Mouse (Mus musculus) cerebellum, postnatal 14 days (tissue): ENCODE measurements at regions not wholly inside any gene's neighbourhood (a gene's known extent, or its start where the extent isn't known, plus 50 kb on each side); places are given as distances from the start of the nearest gene placed in this dataset.

ENCODE experiments used
- DNase-seq, 2 experiments: peaks; one replicate each; pipeline ENCODE4 v3.0.0; 2021; ENCODE audit warnings: mixed read lengths in 2 of 2

DNA sequence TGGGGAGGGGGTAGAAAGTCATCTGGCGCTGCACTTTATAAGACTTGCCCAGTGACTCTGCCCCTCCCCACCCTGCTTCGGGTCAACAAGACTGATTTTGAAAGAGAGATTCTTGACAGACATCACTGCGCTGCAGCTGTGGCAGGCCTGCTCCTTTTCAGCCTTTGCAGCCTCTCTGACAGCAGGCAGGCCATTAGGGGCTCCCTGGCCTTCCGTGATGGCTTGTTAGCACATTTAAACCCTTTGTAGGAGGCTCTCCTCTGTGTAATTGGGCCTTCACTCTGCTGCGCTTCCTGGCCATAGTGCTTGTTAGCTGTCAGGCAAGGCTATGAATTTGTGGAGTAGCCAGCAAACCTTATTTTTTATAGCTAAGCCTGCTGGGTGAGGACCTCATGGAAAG lies 232.3 kb upstream of the Wscd1 start:
- DNase-seq: no peak

DNA sequence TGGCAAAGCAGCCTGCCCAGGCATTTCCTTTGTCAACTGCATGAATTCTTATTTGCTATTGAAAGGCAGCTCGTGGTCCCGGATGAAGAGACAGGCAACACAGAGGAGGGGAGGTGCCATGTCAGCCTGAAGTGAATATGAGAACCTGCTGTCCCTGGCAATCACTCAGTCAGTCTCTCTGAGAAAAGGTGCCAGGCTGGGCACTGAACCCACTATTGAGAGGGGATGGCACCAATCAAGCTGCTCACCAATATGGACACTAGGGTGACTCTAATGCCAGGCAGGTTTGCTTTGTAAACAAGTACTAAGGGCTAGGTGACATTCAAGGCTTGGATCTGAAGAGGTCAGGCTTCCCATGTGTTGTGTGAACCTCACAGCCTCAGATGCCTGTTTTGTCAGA lies 222.0 kb upstream of the Wscd1 start:
- DNase-seq: peak; percentile 62 to 68

DNA sequence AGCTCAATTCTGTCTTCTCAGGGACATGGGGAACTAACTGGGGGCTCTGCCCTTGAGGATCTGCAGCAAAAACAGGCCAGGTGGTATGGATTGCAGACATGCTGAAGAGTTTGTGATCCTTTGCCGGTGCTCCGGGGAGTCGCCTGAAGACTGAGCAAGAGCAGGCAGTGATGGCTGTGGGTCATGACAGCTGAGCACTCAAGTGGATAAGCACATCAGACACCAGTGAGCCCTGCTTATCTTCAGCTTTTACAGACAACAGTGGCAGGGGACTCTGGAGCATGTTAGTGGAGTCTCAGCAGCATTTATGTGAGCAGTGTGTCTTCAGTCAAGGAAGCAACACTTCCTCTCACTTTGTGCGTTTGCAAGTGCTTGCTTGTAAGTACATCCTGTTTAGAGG lies 221.1 kb upstream of the Wscd1 start:
- no peak for DNase-seq

DNA sequence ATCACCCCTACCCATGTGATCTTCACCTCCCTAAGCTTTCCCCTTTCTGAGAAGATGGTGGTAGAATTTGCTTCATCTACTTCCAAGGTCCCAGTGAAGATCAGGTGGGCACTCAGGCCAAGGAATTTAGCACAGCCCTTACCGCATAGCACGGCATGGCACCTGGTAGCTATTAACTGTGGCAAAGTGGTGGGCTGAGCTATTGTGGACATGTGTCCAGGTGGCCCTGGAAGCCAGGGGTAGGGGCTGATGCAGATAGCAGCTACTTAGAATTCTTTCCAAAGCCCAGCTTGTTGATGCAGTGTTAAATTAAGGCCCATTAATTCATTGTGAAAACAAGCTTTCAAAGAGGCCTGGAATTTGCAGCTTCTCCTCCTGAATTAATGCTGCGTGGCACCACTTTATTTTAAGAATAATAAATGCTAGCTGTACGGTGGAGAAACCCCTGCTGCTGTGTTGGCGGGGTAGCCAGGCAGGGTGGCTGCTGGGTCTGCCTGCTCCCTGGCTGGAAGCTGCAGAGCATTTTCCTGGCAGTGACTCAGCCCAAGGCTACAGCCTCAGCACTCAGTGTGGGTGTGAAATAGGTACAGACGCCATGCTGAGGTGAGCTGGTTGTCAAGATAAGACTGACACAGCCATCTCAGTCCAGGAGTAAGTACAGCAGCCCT lies 208.4 kb upstream of the Wscd1 start:
- DNase-seq: peak; percentile 23 to 43

DNA sequence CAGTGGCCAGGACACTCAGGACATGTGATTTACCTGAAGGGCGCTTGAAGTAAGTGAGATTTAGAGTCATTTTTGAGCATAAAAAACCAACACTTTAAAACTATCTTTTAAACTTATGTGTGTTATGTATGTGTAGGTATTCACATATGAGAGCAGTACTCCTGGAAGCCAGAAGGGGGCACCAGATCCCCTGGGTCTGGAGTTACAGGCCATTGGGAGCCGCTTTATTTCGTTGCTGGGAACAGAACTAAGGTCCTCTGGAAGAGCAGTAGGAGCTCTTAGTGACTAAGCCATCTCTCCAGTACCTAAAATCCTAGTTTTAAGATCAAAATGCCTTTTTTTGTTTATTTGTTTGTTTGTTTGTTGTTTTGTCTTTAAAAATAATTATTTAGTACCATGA lies 192.3 kb upstream of the Wscd1 start:
- peak in 1 of 2 experiments; percentile 23 for DNase-seq

DNA sequence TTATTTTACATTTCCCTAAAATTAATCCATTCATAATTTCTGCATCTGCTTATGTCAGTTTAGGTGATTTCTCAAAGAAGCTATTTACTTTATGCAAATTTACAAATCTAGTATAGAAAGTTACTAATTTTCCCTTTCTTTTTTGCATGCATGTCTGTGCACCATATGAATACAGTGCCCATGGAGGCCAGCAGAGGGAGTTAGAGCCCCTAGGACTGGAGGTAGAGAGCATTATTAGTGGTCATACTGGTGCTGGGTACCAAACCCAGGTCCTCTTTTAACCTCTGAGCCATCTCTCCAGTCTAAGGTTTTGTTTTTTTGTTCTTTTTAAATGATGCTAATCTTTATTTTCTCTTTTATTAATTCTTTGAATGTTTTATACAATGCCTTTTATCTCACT lies 184.9 kb upstream of the Wscd1 start:
- DNase-seq: no peak

DNA sequence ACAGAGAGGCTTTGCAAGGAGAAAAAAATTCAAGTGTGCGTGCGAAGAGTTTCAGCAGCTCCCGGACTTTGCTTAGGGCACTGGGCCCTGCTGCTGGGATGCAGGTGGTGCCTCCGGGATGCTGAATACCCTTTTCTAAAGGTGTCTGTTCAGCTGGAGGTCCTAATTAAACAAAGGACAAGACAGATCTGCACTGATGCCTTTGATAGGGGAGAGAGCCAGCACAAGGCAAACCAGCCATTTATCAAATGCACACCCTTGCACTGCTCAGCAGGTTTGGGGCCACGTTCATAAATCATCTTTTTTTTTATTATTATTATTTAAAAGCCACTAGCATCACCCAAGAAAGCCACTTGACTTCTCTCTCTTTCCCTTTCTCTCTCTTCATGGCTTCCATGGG lies 172.9 kb upstream of the Wscd1 start:
- DNase-seq: no peak

DNA sequence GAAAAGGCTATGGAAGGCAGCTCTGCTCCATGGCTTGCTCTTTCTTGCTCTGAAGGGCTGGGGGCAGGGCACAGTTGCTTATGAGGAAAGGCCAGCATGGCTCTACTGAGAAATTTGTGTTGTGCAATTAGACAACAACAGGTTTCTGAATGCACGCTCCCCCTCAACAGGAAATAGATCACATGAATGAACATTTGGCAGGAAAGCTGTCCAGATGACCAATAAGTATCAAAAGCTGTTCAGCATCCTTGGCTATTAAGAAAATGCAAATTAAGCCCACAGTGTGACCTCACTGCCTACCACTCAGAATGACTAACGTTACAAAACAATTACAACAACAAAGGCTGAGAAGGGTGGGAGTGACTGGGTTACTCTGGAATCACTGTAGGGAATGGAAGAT lies 167.9 kb upstream of the Wscd1 start:
- DNase-seq: peak in 1 of 2 experiments; percentile 9

DNA sequence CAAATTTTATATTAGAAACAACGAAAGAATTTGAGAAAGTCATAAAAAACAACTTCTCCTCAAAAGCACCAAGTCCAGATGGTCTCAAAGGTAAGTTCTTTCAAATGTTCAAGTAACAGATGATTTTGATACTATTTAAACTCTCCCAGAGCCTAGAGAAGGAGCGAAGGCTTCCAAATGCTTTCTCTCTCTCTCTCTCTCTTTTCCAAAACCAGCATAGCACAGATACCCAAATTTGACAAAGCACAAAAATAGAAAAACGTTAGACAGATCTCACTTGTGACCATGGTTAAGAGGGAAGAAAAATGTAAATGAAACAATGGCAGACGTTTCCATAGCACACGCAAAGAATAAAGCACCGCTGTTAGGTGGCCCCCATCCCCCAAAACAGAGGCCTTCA lies 158.7 kb upstream of the Wscd1 start:
- DNase-seq: no peak

DNA sequence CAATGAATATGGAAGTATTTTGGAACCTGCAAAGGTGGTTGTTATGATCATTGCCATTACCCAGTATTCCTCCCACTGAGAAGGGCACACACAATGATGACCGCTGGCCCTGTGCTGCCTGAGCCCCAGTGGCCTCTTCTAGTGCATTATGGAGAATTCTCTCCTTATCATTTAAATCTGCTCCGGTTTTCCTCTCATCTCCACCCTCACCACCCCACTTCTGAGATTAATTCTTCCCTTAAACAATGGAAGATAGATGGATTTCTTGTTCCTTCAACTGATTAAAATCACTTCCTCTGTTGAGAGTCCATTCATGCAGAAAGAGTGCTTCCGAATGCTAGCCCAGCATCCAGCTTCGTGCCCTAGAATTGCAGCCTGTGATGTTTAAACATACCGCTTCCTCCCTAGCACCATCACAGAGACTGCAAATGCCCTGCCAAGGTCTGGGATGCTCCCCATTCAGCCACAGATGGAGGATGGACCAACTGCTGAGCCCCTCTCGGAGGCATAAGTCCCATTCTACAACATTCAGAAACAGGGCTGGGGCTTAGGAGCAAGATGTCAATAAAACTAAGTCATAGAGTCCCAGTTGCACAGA lies 155.4 kb upstream of the Wscd1 start:
- peak; percentile 22 to 35 for DNase-seq

DNA sequence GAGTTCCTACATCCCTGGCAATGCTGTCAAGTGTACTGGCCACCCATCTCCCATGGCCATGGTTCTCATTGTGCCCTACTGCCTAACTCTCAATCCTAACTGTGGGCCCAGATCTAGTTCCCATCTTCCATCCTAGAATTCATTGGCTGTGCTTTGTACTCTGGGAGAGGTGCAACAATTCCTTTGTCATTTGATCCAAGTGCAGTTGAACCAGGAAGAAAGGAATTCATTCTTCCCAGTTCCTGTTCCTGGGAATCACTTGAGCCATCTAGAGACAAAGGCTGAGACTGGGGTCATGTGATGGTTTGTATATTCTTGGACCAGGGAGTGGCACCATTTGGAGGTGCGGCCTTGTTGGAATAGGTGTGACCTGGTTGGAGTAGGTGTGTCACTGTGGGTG lies 152.0 kb upstream of the Wscd1 start:
- no peak for DNase-seq

DNA sequence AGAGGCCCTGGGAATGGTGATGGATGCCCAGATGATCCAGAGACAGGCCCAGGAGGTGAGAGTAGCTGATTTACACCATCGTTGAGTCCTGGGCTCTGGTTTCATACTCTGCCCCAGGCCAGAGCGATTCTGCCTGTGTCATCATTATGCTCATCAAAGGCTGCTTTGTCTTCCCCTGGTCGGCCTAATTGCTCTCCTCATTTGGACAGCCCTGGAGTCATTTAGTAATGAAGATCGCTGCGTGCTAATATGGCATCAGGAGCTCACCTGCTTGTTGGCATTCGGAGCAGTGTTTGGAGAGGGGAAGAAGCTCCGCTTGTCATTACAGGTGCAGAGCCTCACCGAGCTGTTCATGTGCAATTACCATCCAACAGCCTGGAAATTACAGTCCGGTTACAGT lies 138.9 kb upstream of the Wscd1 start:
- DNase-seq: no peak

DNA sequence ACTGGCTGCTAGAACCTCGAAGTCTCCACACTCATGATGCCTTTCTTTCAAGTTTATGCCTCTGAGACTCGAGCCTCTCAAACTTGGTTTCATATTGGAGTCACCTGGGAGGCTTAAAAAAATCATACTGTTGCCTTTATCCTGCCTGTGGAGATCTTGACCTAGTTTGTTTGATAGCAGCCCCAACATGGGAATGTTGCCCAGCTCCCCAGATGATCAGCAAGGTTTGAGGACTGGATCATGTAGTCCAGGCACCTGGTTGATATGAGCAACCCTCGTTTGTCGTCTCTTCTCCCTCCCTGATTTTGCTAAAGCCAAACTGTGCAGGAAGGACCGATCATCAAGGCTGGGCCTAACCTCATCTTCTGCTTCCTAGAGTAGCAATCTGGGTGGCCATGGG lies 134.2 kb upstream of the Wscd1 start:
- DNase-seq: peak; percentile 18 to 29

DNA sequence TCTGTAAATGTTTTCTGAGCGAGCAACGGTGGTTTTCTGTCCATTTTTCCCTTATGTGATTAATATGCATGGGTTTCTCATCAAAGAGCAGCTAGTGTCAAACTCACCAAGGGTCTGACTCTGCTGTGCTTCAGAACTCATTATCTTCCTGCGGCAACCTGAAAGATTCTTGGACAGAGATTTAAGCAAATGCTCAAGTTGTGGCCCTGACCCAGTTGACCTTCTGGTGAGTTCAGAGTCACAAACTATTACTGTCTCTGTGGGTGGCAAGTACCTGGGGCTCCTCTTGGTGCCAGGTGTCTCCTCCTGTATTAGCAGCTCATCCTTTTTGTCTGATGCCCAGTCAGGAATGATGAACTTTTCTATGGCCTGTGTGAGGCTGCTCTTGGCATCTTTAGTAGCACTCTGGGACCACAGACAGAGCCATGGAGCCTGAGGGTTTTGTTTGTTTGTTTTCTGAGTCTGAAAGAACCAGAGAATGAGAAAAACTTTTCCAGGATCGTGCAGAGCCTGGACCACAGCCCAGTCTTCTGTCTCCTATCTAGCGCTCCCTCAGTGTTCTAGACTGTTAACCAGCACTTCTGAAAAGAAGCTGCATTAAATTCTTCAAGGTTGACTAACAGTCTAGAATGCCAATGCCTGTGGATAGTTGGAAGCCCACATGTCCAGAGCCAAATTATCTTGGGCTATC lies 124.1 kb upstream of the Wscd1 start:
- DNase-seq: no peak

DNA sequence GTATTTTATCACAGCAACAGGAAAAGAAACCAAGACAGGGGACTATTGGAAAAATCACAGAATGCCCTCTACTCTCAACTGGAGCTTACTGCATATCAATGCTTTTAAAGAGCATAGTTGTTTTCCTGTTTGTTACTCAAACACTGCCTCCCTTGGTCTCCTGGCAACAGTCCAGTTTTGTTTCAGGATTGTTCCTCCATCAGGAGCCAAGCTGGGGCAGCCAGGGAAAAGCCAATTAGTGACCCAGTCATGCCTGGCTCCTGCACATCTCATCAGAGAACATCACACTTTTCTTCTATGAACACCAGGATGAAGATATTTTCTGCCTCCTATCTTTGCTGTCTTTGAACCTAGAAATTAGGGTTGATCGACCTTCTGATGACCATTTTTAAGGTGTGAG lies 113.6 kb upstream of the Wscd1 start:
- peak; percentile 24 to 46 for DNase-seq

DNA sequence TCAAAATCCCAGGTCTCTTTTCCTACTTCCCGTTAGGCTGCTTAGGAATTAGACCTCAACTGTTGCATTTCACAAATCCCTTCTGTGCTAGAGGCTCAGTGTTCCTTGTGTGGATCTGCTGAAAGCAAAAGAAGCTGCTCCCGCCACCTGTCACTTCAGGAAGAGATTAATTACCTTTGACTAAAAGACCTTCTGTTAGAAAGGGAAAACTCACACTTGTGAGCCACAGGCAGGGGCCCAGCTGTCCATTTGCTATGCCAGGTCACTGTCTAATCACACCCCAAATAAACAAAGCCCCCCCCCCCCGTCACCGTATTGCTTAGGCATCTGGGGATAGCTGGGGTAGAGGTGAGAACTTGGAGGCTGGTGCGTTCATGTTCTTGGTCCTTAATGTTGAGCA lies 112.9 kb upstream of the Wscd1 start:
- peak; percentile 57 to 63 for DNase-seq

DNA sequence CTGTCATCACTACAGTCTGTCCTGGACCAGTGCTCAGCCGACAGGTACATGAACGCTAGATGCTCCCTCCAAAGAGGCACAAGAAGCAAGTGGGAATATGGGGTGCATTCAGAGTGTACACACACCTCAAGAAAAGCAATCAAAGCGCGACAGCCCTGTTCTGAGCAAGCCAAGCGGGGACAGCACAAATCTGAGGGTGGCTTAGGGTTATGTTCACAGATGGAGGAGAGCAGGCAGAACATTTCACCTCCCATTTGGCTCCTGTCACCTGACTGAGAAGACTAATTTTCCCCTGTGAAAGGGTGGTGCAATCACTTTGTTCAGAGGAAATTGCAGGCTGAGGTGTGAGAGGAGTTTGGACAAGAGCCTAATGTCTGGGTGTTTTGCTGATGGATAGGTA lies 106.8 kb upstream of the Wscd1 start:
- DNase-seq: no peak

DNA sequence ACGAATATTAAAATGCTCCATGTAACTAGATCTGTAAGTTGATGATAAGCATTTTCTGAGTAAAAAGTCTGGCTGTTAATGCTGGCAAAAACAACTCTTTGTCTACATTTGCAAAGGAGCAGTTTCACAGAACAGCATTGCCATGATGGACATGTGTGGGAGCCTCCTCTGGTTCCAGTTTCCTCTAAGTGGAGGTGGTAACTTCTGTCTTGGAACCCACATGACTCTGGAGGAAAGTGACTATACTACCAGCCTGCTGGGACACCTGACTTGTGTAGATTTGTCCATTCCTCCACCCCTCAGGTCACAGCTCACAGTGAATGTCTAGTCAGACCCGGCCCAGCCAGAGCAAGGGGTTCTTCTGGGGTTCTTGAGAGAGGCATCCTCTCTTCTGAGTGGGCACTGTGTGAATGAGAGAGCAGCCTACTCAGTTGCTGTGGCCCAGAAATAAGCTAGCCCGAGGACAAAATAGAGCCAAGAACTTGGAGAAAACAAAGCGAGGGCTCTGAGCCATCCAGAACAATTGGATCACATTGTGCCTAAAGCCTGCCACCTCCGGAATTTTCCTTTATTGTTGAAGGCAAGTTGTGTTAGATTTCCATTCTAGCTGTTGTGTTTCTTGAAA lies 97.9 kb upstream of the Wscd1 start:
- DNase-seq: no peak

DNA sequence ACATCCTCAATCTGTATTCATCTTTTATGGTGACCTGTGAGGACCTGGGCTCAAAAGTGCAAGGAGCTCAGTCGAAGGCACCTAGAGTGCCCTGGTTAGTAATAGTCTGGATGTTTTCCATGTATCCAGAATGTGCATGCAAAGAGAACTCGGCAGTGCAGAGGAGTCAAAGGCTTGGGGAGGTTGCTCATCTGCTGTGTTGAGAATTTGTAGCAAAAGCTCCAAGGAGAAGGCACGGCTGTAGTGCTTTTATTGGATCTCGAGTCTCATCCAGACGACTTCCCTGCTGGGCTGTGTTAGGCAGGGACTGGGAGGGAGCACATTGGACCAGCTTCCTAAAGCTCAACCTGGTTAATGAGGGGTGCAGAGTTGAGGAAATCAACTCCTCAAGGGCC lies 97.3 kb upstream of the Wscd1 start:
- no peak for DNase-seq

DNA sequence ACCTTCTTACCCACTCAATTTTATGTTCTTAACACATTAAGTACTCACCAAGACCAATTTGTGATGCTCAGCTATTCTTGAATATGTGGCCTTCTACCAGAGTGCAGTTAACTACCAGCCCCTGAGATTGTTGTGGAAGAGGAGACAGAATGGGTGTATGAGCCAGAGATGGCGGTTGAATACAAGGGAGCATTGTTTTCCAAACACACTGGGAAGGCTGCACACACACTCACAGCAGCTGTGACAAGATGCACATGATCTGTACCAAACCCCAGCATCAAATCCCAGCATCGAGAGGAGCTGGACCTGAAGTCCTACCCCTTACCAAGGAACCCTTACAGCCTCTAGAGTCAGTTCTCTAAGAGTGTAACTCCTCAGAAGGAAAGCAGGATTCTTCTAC lies 91.4 kb upstream of the Wscd1 start:
- no peak for DNase-seq

DNA sequence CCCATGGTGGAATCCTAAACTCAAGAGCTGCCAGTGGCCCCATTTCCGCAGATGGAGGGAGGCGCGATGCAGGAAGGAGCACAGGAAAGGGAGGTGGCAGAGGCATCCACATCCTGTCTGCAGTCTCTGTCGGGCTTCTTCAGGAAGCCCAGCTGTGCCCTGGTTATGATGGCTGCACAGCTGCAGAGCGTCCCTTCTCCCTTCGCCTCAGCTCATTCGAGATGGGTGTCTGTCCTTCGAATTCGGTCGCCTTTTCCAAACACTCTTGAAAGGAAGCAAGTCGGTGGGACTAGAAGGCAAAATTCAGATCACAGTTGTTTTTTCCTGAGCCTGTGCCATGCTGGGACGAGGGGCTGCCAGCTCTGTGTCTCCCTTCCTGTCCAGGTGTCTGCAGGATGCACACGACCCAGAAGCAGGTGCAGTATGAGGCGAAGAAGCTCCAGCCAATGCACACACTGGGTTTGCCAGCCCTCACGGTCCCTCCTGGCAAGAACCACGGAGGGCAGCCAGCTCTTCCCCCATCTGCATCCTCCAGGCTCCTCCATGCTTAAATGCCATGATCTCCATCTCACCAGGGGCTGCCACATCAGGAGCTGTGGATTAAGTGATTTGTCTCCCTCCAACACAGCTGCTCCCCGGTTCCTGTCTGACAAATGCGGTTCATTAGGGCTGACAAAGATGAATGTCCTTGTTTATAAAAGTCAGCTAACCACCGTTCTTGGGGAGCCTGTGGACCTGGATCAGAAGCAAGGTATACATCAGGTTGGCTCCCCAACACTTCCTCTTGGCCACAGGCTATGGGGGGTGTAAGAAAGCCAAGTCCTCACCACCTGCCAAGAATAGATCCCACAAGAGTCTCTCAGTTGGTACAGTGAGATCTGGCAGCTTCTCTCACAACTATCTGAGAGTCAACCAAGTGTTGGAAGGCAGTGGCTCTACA lies 79.3 kb upstream of the Wscd1 start:
- DNase-seq: peak; percentile 45 to 53

DNA sequence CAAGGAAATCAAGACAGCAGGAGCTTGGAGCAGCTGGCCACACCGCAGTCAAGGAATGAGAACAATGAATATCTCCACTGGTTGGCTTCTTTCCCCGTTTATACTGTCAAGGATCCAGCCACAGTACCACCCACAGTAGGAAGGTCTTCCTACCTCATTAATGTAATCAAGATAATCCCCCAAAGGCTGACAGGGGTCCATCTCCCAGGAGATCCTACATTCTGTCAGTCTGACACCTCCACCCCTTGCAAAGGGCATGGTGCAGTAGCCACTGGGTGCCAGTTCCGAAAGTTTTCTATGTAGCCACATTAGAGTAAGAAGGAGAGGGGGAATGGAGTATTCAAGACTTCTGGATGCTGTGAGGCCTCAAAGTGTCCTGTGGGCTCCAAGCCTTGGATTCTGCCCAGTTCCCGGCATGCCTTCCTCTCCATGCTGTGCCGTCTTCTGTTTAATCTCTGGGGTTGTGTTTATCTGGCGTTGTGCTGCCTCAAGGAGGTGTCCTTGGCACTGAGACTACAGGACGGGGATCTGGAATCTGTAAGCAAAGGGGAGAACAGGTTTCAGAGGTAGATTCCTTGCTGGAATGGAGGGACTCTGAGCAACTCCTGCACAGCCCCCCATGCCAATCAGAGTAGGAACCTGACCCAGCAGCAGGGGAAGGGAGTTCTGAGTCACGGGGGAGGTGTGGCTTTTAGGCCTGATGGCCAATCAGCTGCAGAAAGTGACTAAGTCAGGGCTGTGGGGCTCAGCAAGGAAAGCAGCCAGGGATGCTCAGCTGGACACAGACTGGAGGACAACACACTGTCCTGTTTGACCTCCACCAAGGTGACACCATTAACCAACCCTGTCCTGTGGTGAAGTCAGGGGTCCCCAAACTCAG lies 77.3 kb upstream of the Wscd1 start:
- peak; percentile 70 to 77 for DNase-seq
